7 mouse cellular contexts compared by ENCODE assay signal in genomic region chr17:12039188-12039587, GRCm38 (mm10).
DNase-seq lines count a peak whose midpoint lies in the region; ATAC-seq lines count a peak whose summit lies in the region.

No protein-coding gene starts in this region.

- H3K4me2 ChIP-seq in intestine, embryonic 16.5 days (ENCODE audit: low read depth, low read length) = no peak overlapping the region
- no peak overlapping the region for H3K4me2 ChIP-seq in midbrain, embryonic 14.5 days (ENCODE audit: low read length)

- no peak overlapping the region for H3K9ac ChIP-seq in intestine, embryonic 16.5 days (ENCODE audit: low read depth, low read length)
- no peak overlapping the region for H3K9ac ChIP-seq in midbrain, embryonic 14.5 days (replicated peaks; ENCODE audit: low read length)

- H3K4me3 ChIP-seq in intestine, embryonic 16.5 days (ENCODE audit: low read length) = no peak overlapping the region
- H3K4me3 ChIP-seq in midbrain, embryonic 14.5 days (replicated peaks; ENCODE audit: low read depth, low read length) = no peak overlapping the region

- H3K36me3 ChIP-seq in intestine, embryonic 16.5 days (ENCODE audit: control insufficient read depth, insufficient read depth, low read length) = no peaks in the 10 kb centered on the region
- no peaks in the 10 kb centered on the region for H3K36me3 ChIP-seq in midbrain, embryonic 14.5 days (ENCODE audit: control insufficient read depth, insufficient read depth, low read length)

- peak; percentile 31; the same call in 1 of the 2 replicates for ATAC-seq in intestine, embryonic 16.5 days
- ATAC-seq in midbrain, embryonic 14.5 days (ENCODE audit: low FRiP score, low TSS enrichment) = 0 out of 2 replicates have a peak, but pooled peaks have one; percentile 41

- WGBS in intestine, embryonic 16.5 days = 1% methylated on average over 9 of the region's 9 CpGs
- WGBS in midbrain, embryonic 14.5 days = 2% methylated on average over 9 of the region's 9 CpGs

- H3K9me3 ChIP-seq in intestine, embryonic 16.5 days (ENCODE audit: control insufficient read depth, low read length) = no peaks in the 10 kb centered on the region
- no peaks in the 10 kb centered on the region for H3K9me3 ChIP-seq in midbrain, embryonic 14.5 days (ENCODE audit: control insufficient read depth, low read length)

- H3K27me3 ChIP-seq in intestine, embryonic 16.5 days (replicated peaks; ENCODE audit: control insufficient read depth, insufficient read depth, low read length) = no peaks in the 10 kb centered on the region
- H3K27me3 ChIP-seq in midbrain, embryonic 14.5 days (ENCODE audit: control insufficient read depth, insufficient read depth, low read length) = no peaks in the 10 kb centered on the region

- no peak overlapping the region for H3K27ac ChIP-seq in intestine, embryonic 16.5 days (ENCODE audit: low read length)
- no peak overlapping the region for H3K27ac ChIP-seq in midbrain, embryonic 14.5 days (replicated peaks; ENCODE audit: low read depth, low read length)

- intact Hi-C loops in left cerebral cortex, postnatal 25 days (cut with DNase I) = loop anchor here (1.0 to 5.0 kb wide), 4 partner anchors 78 to 332 kb away; partner anchors contain the start of genes Agpat4 and Map3k4

- no peaks in the 10 kb centered on the region for H3K4me1 ChIP-seq in intestine, embryonic 16.5 days (ENCODE audit: control insufficient read depth, insufficient read depth, low read length)
- no peaks in the 10 kb centered on the region for H3K4me1 ChIP-seq in midbrain, embryonic 14.5 days (ENCODE audit: control insufficient read depth, insufficient read depth, low read length)

- peak; percentile 84 to 88 for DNase-seq in adrenal gland, adult 18-20 months (ENCODE audit: low spot score in 2 of 2)
- DNase-seq in cerebellum, postnatal 4 days (ENCODE audit: low spot score in 2 of 2) = peak; percentile 84 to 91
- peak; percentile 57 to 70 for DNase-seq in gastrocnemius, adult 8-10 months (ENCODE audit: low spot score in 2 of 2)
- peak; percentile 85 for DNase-seq in left cerebral cortex, postnatal 25 days (ENCODE audit: low spot score in 2 of 2)
- peak; percentile 89 for DNase-seq in midbrain, embryonic 14.5 days
- peak; percentile 44 to 70 for DNase-seq in spleen, adult 18-20 months
